Mouse (Mus musculus): Measurements from ENCODE around the gene Mmp15. TPM values are rescaled to one million over a fixed set of nuclear protein-coding genes. Genes with fewer than 3 reads are reported as not detected.
"Not testable (repeated sequence)": the region's sequence is repeated elsewhere in the genome, so short reads cannot be mapped to it uniquely, and the experiment has no call there.

Gene Mmp15
- total RNA-seq, 2 experiments from 2014 or later, result 14.3 to 17.8 TPM

DNA sequence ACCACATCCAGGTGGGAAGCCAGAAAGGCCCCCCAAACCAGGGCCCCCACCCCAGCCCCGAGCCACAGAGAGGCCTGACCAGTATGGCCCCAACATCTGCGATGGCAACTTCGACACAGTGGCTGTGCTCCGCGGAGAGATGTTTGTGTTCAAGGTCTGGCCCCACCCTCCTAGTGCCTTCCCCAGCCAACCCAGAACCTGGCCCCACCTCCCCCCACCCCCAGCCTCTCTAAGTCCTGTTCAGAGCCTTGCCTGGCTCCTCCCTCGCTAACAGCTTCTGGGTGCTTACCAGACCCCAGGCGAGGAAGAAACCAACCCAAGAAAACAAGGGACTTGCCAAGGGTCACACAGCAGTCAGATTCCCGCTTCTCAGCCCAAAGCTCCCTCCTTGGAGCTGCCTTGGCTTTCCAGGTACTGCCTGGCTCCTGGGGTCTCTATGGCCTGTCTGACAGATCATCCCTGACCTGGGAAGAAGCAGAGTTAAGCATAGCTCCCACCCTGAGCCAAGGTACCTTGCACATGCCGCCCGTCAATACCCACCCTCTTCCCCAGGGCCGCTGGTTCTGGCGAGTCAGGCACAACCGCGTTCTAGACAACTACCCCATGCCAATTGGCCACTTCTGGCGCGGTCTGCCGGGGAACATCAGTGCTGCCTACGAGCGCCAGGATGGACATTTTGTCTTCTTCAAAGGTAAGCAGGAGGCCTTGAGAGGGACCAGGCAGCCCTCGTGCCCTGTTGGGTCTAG, 17.7 kb downstream of the Mmp15 start:
- DNase-seq, result no peak
- intact Hi-C loops (cut with DNase I), result no loop called here

DNA sequence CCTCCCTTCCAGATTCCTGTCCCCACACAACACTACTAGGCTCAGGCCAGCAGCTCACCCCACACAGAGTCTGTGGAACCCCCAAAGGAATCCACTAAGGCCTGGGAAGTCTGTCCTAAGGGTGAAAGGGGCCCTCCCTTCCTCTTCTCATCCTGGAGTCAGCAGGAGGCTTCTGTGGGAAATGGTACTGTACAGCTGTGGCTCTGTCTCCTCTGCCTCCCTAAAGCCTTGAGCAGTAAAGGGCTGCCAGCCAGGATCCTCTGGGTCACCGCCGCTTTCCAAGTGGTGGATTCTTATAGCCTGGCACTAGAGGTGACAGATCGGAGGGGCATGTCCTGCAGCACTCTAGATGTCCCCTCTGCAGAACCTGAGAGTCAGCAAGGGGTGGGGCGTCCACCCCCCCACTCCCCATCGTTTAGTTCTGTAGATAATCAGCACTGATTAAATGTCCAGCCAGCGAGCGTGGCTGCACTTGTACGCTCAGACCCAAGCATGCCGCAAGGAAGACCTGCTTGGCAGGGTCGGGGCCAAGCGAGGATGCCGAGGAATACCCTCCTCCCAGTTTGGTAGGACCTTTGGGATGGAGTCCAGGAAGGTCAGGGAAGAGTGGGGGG, 21.4 kb downstream of the Mmp15 start:
- intact Hi-C loops (cut with DNase I), result loop anchor here (2.0 kb wide), 1 partner anchor 17 kb away; no protein-coding TSS in a partner anchor
- no peak for DNase-seq

DNA sequence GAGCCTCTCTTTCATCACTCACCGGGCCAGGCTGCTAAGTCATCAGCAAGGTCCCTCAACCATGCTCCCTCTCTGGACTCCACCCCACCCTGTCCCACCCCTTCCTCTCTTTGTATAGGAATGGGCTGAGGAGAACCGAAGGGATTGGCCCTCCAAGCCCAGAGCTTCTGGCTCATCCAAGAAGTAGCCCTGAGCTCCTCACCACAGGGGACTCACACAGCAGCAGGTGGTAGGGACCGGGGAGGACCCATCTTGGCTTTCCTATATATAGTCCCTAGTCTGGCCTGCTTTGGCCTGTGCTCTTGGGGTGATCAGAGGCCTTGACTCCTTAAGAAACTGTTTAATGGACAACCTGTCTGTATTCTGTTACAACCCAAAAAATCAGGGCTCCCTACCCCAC, 22.4 kb downstream of the Mmp15 start:
- intact Hi-C loops (cut with DNase I), result loop anchor here (2.0 kb wide), 1 partner anchor 18 kb away; no protein-coding TSS in a partner anchor
- DNase-seq, result no peak

DNA sequence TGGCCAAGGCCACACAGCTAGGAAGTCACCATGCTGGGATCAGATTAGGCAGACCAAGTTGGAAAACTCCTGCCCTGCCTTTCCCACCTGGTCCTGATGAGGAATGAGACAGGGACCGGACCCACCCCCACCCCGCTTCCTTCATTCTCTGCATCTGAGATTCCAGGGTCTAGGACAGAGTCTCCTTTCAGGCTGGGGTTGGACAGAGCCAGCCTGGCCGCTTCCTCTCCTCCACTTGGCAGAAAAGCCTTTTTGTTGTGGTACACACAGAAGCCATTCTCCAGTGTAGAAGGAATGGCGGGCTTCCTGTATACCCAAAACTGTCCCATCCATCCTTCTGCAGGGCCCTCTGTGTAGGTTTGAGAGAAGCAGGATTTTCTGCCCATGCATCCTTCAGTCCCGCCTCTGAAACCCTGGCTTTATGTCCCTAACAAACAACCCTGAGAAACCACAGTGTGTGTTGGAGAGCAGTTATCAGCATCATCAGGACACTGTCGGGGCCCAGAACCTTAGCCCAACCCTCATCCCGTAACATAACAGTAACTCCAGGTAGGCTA, 23.4 kb downstream of the Mmp15 start:
- no peak for DNase-seq
- intact Hi-C loops (cut with DNase I), result loop anchor here (2.0 kb wide), 1 partner anchor 19 kb away; no protein-coding TSS in a partner anchor

DNA sequence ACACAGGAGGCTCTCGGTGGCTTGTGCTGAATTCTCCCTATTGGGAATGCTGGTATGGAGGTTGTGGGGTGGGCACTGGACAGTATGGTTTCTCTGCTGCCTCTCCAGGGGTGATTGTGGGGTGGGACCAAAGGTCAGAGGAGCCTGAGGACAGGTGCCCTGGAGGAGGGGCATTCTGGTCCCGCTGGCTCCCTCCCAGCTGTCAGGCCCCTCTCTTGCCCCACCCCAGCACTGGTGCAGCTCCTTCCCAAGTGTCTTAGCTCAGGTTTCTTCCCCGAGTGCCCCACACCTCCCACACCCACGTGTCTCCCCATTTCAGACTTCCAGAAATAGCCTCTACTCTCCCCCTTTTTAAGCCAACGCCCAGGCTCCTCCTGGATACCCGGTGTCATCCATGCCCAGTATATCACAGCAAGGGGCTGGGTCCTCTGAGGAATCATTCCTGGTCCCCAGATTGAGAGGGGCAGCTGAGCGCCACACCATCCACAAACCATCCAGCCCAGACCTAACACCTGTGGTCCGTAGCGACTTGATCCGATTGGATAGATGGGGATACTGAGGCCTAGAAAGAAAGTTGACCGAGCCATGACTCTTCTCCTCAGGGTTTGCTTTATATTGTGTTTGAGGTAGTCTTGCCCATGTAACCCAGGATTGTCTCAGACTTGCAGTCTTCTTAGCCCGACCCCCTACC, 24.4 kb downstream of the Mmp15 start:
- DNase-seq, result no peak
- intact Hi-C loops (cut with DNase I), result no loop called here

DNA sequence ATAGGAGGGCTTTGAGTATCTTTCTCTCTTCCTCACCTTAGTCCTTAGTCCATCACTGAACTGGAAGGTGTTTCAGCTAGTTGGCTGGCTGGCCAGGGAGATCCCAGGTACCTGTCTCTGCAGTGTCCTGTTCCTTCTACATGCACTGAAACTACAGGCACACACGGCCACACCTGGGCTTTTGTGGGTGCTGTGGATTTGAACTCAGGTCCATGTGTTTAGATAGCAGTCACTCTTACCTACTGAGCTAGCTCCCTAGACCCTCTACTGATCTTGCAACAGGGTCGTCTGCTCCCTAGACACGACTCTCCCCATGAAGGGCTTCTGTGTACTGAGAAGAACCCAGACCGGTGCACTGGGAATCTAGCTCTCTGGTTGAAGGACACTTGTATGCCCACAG, 25.0 kb downstream of the Mmp15 start:
- intact Hi-C loops (cut with DNase I), result no loop called here
- DNase-seq, result no peak

DNA sequence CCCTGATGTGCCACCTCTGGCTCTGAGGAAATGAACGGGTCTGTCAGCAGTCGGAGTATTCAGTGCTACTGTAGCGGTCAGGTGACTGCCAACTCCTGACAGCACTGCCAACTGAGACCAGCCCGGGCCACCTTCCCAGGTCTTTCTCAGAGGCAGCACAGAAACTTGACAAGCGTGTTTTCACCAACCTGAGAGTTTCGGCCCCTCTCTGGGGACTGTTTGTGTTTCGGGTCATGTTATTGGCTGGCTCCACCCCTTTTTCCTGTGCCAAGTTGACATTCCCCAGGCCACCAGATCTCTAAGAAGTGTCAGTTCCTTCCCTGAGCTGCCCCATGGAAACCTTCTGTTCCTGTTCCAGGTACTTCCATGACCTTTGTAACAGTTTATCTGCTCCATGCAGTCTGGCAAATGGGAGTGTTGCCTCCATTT, 25.8 kb downstream of the Mmp15 start:
- intact Hi-C loops (cut with DNase I), result no loop called here
- peak; percentile 31 to 49 for DNase-seq

DNA sequence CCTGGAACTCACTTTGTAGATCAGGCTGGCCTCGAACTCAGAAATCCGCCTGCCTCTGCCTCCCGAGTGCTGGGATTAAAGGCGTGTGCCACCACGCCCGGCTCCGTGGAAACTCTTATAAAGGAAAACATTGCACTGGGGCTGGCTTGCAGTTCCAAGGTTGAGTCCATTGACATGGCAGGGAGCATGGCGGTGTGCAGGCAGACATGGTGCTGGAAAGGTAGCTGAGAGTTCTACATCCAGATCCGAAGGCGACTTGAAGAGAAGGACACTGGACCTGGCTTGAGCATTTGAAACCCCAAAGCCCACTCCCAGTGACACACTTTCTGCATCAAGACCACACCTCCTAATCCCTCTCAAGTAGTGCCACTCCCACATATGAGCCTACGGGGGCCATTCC, 26.9 kb downstream of the Mmp15 start:
- intact Hi-C loops (cut with DNase I); DNase-seq: not testable (repeated sequence)

DNA sequence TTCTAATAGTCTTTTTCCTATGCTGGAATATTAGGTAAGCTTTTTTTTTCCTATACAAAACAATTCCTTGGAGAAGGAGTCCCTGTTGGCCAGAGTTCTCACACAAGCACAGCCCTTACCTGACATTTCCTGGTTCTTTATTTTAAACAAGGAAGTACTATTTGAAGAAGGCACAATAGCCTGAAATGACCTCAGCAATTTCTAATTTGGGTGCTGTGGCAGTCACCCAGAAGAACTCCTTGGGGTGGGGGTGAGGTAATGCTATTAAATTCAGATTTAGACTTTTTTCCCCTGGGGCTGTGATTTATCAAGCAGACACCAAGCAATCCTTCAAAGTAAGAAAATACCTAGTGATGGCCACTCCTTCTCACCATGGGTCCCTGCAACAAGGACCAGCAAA, 28.9 kb downstream of the Mmp15 start:
- intact Hi-C loops (cut with DNase I), result no loop called here
- DNase-seq, result no peak

DNA sequence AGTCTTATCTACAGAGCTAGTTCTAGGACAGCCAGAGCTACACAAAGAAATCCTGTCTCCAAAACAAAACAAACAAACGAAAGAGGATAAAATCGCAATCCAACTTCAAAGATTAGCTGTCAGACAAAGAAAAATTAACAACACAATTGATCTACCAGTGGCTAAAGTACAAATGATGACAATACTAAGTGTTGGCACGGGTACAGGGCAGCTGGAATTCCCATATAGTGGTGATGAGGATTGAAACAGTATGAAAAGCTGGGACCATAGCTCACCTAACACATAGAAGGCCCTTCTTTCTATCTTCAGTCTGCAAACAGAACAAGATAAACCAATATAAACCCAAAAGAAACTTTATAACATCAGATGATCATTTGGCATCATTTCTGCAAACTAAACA, 29.5 kb downstream of the Mmp15 start:
- intact Hi-C loops (cut with DNase I), result no loop called here
- no peak for DNase-seq

DNA sequence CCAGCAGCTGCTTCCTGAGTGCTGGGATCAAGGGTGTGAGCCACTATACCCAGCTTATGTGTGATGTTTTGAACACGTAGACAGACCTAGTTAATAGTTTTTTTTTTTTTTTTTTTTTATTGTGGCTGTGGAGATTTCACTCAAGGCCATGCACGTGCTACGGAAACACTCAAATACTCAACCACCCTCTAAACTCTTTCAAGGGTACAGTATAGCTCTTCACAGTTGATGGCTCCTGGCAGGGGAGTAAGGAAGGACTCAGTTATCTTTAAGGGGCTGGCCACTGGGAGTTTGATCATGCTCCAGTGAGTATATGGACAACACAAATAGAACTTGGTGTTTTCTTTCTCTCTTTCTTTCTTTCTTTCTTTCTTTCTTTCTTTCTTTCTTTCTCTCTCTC, 32.4 kb downstream of the Mmp15 start:
- no peak for DNase-seq
- intact Hi-C loops (cut with DNase I), result no loop called here

DNA sequence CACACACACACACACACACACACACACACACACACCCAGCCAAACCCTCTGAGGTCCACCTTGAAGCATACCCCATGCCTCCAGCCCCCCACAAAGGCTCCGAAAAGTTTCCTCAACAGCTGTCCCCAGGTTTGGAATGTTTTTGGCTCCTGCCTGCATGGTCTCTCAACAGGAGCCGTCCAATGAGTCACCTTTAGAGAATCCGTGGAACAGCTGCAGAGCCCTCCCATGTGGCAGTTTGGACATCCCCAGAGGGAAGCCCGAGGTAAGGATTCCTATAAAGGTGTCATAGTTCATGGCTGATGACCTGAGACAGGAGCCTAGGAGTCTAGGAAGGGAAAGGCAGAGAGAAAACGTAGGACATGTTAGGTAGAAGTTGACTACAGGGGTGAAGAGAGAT, 34.0 kb downstream of the Mmp15 start:
- intact Hi-C loops (cut with DNase I), result no loop called here
- no peak for DNase-seq

DNA sequence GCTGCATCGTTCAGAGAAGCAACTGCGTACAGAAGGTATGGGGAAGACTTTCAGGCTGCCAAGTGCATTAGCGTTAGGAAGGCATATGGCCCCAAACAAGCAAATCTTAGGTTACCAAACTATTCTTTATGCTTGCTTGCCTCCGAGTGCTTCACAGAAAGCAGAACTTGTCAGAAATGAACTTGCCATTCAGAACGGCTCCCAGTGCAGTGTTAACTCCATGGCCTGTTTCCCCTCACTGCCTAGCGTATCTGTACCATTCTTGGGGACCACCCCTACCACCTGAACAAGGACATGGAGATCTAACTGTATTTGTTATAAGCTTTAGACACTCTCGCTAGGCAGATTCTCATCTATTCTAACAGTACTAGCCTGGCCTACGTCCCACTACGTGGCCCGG, 35.2 kb downstream of the Mmp15 start:
- no peak for DNase-seq
- intact Hi-C loops (cut with DNase I), result no loop called here

DNA sequence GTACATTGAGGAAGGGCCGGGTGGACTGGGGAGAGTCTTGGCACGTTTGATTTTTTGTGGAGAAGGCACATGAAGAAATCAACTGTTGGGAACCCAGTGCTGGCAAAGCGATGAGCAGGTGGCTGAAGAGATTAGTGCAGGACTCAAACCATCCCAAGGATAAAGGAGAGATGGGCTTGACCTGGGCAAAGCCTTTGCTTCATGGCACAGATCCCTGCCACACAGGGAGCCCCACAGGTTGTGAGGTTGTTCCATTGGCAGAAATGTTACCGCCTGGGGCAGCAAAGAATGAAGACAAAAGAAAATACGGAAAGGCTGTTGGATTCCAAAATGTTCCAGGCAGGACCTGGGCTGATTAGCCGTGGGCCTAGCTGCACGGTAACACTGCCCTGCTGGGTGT, 35.9 kb downstream of the Mmp15 start:
- no peak for DNase-seq
- intact Hi-C loops (cut with DNase I), result no loop called here

DNA sequence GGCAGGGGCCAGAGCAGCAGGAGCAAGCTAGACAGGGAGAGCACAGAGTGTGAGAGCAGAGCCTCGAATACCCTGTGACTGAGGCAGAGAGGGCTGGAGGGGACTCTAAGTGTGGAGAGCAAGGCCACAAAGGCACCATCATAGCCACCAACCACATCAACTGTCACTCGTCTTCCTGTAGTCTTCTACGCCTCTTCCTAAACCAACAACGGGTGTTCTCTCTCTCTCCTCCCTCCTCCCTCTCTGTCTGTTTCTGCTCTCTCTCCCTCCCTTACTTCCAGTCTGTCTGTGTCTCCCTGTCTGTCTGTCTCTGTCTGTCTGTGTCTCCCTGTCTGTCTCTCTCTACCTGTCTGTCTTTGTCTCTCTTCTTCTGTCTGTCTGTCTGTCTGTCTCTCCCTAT, 38.2 kb downstream of the Mmp15 start:
- intact Hi-C loops (cut with DNase I), result no loop called here
- no peak for DNase-seq

DNA sequence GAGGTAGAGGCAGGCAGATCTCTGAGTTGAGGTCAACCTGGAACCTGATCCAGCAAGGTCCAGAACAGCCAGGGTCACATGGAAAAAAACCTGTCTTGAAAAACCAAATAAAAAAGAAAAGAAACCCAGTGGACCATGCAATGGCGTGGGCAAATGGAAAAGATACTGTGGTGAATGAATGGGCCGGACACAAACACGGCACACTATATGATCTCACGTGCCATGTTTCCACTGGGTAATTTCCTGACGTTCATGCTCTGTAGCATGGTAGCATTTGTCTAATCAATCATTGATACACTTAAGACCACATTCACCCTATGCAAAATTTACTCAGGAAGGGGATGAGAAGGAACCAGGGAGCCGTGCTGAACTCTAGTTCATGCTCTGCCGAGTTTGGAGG, 39.0 kb downstream of the Mmp15 start:
- intact Hi-C loops (cut with DNase I), result no loop called here

DNA sequence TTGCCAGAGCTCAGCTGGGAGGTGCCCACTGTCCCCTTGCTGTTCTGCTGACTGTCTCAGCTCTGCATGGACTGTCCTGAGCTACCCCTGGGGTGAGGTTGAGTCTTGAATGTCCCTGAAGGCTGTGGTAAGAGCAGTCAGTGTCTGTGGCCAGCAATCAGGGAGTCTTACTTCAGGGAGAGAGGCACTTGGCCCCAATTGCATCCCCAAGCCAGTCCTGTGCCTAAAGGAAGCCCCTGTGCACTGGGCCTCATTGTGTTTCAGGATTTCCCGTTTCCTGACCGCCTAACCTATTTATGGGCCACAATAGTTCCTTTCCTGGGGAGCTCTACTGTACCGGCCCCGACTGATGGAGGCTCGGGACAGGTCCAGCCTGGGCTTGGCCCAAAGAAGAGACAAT, 40.5 kb downstream of the Mmp15 start:
- intact Hi-C loops (cut with DNase I), result no loop called here
- DNase-seq, result no peak

More for the DNA sequence above, 39.0 kb downstream of the Mmp15 start:
- DNase-seq, result no peak

DNA sequence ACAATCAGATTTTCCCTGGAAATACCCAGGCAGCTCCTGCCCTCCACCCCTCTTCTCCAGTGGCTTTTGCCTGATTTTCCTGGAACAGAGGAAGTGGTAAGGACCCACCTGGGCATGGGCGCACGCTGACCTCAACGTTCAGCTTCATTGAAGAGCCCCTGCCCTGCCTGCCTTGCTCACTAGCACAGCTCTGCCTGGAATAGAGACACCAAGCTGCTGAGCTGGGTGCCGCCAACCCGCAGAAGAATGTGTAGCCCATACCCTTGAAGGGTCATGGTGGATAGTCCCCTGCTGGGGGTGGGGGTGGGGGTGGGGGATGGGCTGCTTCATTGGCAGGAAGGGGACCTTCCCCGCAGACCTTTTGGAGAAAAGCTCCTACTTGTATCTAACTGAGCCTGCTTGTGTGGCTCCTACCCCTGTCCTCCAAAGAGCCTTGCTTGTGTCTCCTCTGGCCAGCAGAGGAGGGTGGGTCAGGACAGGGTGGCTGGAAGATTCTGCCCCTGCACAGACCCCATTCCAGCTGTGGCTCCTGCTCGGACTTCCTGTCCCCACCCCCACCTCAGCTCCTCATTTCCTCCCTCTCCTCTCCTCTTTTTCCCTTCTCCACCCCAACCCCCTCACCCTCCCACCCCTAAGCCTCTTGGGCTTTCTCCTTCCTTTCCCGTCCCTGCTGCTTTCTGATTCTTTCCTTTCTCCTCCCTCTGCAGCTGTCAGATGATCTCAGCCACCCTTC, 43.3 kb downstream of the Mmp15 start:
- DNase-seq, result no peak
- intact Hi-C loops (cut with DNase I), result no loop called here

DNA sequence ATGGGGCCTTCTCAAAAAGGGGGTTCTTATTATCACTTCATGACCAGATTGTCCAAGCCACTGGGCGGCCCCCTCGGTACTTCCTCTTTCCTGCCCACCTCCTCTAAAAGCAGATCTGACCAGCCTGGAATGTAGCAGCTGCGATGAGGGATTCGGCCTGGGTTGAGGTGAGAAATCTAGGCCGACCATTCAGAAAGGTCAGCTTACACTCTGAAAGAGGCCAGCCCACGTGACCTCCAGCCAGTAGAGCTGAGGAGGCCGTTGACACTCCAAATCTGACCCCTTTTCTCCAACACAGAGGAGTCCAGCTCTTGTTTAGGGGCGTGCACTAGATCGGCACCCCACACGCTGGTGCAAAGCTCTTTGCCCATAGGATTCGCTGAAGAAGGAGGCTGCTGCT, 44.7 kb downstream of the Mmp15 start:
- no peak for DNase-seq
- intact Hi-C loops (cut with DNase I), result no loop called here

DNA sequence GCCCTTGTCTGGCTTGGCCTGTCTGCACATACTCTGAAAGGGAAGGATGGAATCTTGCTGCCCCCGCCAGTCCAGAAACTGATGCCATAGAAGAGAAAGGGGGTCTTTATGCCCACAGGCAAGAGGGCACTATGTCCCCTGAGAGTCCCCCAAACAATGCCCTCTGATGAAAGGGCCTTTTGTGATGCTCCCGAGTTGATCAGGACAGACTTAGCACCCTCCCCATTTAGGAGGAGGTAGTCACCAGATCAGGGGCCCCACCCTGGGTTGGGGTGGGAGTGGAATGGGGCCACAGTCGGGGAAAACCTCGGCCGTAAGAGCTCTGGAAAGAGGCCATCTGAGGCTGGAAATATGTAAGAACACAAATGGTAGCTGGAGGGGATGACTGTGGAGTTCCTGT, 45.1 kb downstream of the Mmp15 start:
- intact Hi-C loops (cut with DNase I), result no loop called here
- no peak for DNase-seq

DNA sequence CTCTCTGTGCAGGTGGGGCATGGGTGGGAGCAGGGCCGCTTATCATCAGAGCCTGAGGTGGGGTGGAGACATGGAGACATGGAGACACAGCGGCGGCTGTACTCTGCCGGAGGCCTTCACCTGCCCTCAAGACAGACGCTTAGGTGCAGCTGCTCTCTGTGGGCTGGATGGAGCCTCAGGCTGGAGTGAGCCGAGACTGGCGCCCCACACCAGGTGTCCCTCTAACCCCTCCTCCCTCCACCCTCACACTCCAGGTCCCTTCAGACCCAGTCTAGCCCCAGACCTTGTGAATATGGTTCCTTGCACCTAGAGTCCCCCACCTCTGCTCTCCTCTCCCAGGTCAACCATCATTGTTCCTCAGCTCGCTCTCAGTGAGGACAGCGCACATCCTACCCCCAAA, 47.1 kb downstream of the Mmp15 start:
- intact Hi-C loops (cut with DNase I), result no loop called here
- DNase-seq, result no peak
